Mouse (Mus musculus) kidney, adult 8-10 months (tissue): ENCODE measurements around the gene Btbd35f4.
"Not testable (repeated sequence)": the region's sequence is repeated elsewhere in the genome, so short reads cannot be mapped to it uniquely, and the experiment has no call there.

Experiments used
- DNase-seq, 2 experiments: peaks; one replicate each; pipeline ENCODE4 v3.0.0; 2022

The Btbd35f4 gene

DNA sequence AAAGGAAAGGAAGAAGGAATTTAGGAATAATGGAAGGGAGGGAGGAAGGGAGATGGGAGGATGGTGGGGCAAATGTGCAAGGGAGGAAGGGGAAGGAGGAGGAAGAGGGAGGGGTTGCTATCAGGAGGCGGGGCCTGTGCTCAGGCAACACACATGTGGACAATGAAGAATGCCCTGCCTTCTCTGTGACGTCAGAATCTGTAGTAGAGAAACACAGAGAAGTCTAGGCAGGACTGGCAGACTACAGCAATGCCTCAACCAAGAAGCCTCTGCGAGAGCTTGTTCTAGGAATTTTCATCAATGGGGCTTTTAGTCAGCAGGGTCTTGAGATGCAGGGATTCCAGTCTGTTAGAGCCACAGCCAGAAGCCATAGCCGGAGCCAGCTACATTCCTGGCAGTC, at the start of gene Btbd35f4:
Btbd35f4 (plus strand) TSS at position 301 of the 400 bp plus-strand sequence.
- not testable (repeated sequence) for DNase-seq

DNA sequence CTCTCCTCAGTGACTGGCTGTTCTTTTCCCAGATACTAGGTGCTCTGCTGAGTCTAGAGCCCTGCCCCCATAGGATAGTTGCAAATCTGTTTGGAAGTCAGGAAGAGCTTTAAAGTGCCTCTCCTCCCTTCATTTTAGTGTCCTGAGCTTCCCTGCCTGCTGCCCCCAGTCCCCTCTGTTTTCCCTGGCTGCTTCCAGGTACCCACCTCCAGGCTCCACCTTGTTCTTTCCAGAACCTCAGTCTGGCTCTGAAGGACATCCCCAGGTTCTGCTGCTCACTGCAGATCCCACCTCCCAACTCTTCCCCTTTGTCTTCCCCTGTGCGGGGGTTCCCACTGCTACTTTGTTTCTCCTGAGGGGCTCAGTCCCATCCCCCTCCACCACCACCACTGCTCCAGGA, 39.7 kb downstream of the Btbd35f4 start:
- DNase-seq: not testable (repeated sequence)
